Comparison of ENCODE assay signal across 8 mouse cellular contexts in the genomic region with DNA sequence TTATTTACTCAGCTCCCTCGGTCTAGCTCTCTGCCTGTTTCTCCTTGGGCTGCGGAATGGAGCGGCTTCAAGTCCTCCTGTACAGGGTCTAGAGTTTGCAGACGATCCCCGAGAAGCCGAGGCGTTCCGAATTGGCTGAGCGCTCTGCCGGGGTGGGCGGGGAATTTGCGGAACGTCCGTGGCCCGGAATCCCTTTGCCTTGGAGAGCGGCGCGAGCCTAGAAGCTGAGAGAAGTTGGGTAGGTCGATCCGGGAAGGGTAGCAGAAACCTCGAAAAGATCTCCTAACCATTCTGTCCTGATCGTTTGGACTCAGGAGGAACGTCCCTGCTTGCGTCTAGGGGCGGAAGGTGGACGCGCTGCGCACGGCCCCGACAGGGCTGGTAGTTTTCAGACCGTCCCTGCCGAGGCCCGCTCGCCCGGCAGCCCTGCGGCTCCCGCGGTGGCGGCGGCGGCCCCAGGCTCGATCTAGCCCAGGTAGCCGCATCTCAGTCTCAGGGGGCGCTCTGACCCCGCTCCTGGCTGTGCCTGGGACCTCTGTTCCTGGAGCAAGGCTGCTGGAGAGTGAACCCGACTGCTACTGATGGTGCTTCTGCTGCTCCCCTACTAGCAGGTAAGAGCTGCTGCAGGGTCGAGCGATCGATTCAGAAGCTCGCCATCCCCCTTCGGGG. TPM values are rescaled to one million over a fixed set of nuclear protein-coding genes. Genes with fewer than 3 reads are reported as not detected.
DNase-seq lines count a peak whose midpoint lies in the region; ATAC-seq and TF ChIP-seq lines count a peak whose summit lies in the region.

A gene (plus strand): TSS at position 199 of the 669 bp plus-strand sequence.

- peak; percentile 83 for ATAC-seq in cerebellum, adult (ENCODE audit: insufficient number of reproducible peaks, low FRiP score, low TSS enrichment)
- ATAC-seq in forebrain, embryonic 13.5 days = peak; percentile 91
- peak; percentile 90 for ATAC-seq in neural tube, embryonic 15.5 days (ENCODE audit: low FRiP score)

- H3K36me3 ChIP-seq in ES-Bruce4 (ENCODE audit: control insufficient read depth, insufficient read depth, low read length, poor library complexity, severe bottlenecking) = no peaks in the 10 kb centered on the region
- H3K36me3 ChIP-seq in forebrain, embryonic 13.5 days (ENCODE audit: poor library complexity, severe bottlenecking) = no peaks in the 10 kb centered on the region
- no peaks in the 10 kb centered on the region for H3K36me3 ChIP-seq in neural tube, embryonic 15.5 days

- peak; percentile 7 for TF ChIP-seq CTCF in ES-Bruce4 (IDR thresholded peaks at IDR 0.05; ENCODE audit: low read depth, low read length)

- no peak for TF ChIP-seq EP300 in ES-Bruce4 (IDR thresholded peaks at IDR 0.05; ENCODE audit: insufficient read depth, low read depth, low read length)

- peak within 1 kb of the TSS; percentile 84 for H3K9ac ChIP-seq in ES-Bruce4 (ENCODE audit: low read depth, poor library complexity, severe bottlenecking)
- H3K9ac ChIP-seq in forebrain, embryonic 13.5 days = peak within 1 kb of the TSS; percentile 92
- H3K9ac ChIP-seq in neural tube, embryonic 15.5 days (replicated peaks) = peak within 1 kb of the TSS; percentile 95

- H3K9me3 ChIP-seq in ES-Bruce4 (replicated peaks; ENCODE audit: control insufficient read depth, insufficient read depth, low read length, poor library complexity, severe bottlenecking) = no peaks in the 10 kb centered on the region
- no peaks in the 10 kb centered on the region for H3K9me3 ChIP-seq in forebrain, embryonic 13.5 days (replicated peaks)
- no peaks in the 10 kb centered on the region for H3K9me3 ChIP-seq in neural tube, embryonic 15.5 days (replicated peaks)

- intact Hi-C loops in heart, postnatal 14 days (cut with DNase I) = loop anchor here (2.0 to 5.0 kb wide), 2 partner anchors 112 to 204 kb away; no protein-coding TSS in a partner anchor

- peak within 1 kb of the TSS; percentile 98 for H3K4me3 ChIP-seq in ES-Bruce4 (ENCODE audit: low read depth, low read length)
- H3K4me3 ChIP-seq in forebrain, embryonic 13.5 days = peak within 1 kb of the TSS; percentile 77
- H3K4me3 ChIP-seq in neural tube, embryonic 15.5 days (replicated peaks) = peak within 1 kb of the TSS; percentile 94

- peak within 1 kb of the TSS; percentile 92 for H3K4me2 ChIP-seq in forebrain, embryonic 13.5 days
- peak within 1 kb of the TSS; percentile 87 for H3K4me2 ChIP-seq in neural tube, embryonic 15.5 days

- peak; percentile 90 for DNase-seq in heart, postnatal 14 days
- peak; percentile 87 for DNase-seq in layer of hippocampus, adult 11-12 months (ENCODE audit: low spot score)
- DNase-seq in lung, adult 18-20 months = peak; percentile 92 to 93
- DNase-seq in testis, postnatal 14 days (ENCODE audit: low spot score) = peak; percentile 90

- H3K27me3 ChIP-seq in ES-Bruce4 (ENCODE audit: control insufficient read depth, insufficient read depth, low read length, poor library complexity, severe bottlenecking) = no peaks in the 10 kb centered on the region
- no peaks in the 10 kb centered on the region for H3K27me3 ChIP-seq in forebrain, embryonic 13.5 days
- H3K27me3 ChIP-seq in neural tube, embryonic 15.5 days (replicated peaks) = no peaks in the 10 kb centered on the region

- WGBS in forebrain, embryonic 13.5 days = under 1% methylated on average over 49 of the region's 51 CpGs
- WGBS in neural tube, embryonic 15.5 days = under 1% methylated on average over 51 of the region's 51 CpGs

- TF ChIP-seq POLR2A in ES-Bruce4 (IDR thresholded peaks at IDR 0.05; ENCODE audit: insufficient read depth, low read length) = no peak

- H3K27ac ChIP-seq in ES-Bruce4 (ENCODE audit: insufficient read depth, low read length) = peak within 1 kb of the TSS; percentile 95
- peak within 1 kb of the TSS; percentile 93 for H3K27ac ChIP-seq in forebrain, embryonic 13.5 days
- H3K27ac ChIP-seq in neural tube, embryonic 15.5 days (replicated peaks) = peak within 1 kb of the TSS; percentile 98

- peaks cover 2% of the 10 kb centered on the region for H3K4me1 ChIP-seq in ES-Bruce4 (ENCODE audit: control insufficient read depth, insufficient read depth, low read length)
- H3K4me1 ChIP-seq in forebrain, embryonic 13.5 days = peaks cover 24% of the 10 kb centered on the region
- H3K4me1 ChIP-seq in neural tube, embryonic 15.5 days = peaks cover 45% of the 10 kb centered on the region

RNA-seq across cellular contexts. Expression of the gene that starts here (rescaled TPM):
- polyA plus RNA-seq in ES-Bruce4 (2011; ENCODE audit: insufficient read depth, insufficient read length, low read depth, missing spikeins) = 9.9 and 11.5 TPM in 2 replicates
- 8.9 and 10.1 TPM in 2 replicates for polyA plus RNA-seq in forebrain, embryonic 13.5 days (2015; fragmentation: Nextera tagmentation; extraction: Ambion mirVana)
- 10 to 100 TPM; 15.6 to 15.7 TPM for total RNA-seq in heart, postnatal 14 days (2021)
- 12.1 and 13.3 TPM in 2 replicates for polyA plus RNA-seq in neural tube, embryonic 15.5 days (2015; fragmentation: Nextera tagmentation; extraction: Ambion mirVana)

Comparison
In these comparisons a context has a peak if more than half of its experiments do, and no peak if none do; other contexts are left out.
1. Peak in every context shown above with its lines: DNase-seq, ATAC-seq, H3K4me3 ChIP-seq and H3K27ac ChIP-seq.